Mouse (Mus musculus) CH12.LX (cell line): ENCODE measurements around the gene Tnfsf13.

Experiments used
- CHD2 ChIP-seq: IDR thresholded peaks from 2 replicates; pipeline ENCODE4 v1.6.1; 2011; ENCODE audit warnings: low read length, improper control_type of control experiment
- CTCF ChIP-seq, 2 experiments: IDR thresholded peaks in 1 of 2; conservative IDR thresholded peaks in 1 of 2; 2 replicates each; pipeline ENCODE4 v1.5.1; 2011 to 2012; ENCODE audit warnings: low read depth in 2 of 2, low read length in 2 of 2, improper control_type of control experiment in 1 of 2, inconsistent platforms in 1 of 2, mild to moderate bottlenecking in 1 of 2, moderate library complexity in 1 of 2
- ELF1 ChIP-seq: IDR thresholded peaks from 2 replicates; pipeline ENCODE4 v1.6.1; 2014; ENCODE audit warnings: low read depth, mild to moderate bottlenecking, inconsistent platforms, low read length, improper control_type of control experiment
- ETS1 ChIP-seq: conservative IDR thresholded peaks from 2 replicates; pipeline ENCODE4 v1.6.1; 2012; ENCODE audit warnings: low read depth, mild to moderate bottlenecking, inconsistent platforms, low read length, improper control_type of control experiment, moderate library complexity
- NRF1 ChIP-seq: IDR thresholded peaks from 2 replicates; pipeline ENCODE4 v1.6.1; 2014; ENCODE audit warnings: low read depth, mild to moderate bottlenecking, inconsistent platforms, low read length, improper control_type of control experiment, moderate library complexity
- POLR2A ChIP-seq: IDR thresholded peaks from 2 replicates; pipeline ENCODE4 v1.6.1; 2011; ENCODE audit warnings: low read depth, mild to moderate bottlenecking, improper control_type of control experiment, low read length
- POLR2AphosphoS2 ChIP-seq: IDR thresholded peaks from 2 replicates; pipeline ENCODE4 v1.6.1; 2011; ENCODE audit warnings: low read depth, low read length, improper control_type of control experiment
- RCOR1 ChIP-seq: conservative IDR thresholded peaks from 2 replicates; pipeline ENCODE4 v1.6.1; 2012; ENCODE audit warnings: low read depth, mild to moderate bottlenecking, inconsistent platforms, low read length, improper control_type of control experiment

GRCm38 (mm10) chr11:69719423-69719822, 33.8 kb upstream of the Tnfsf13 start:
- TF ChIP-seq ELF1, result no peak
- TF ChIP-seq CTCF (conservative IDR thresholded peaks at IDR 0.05 in 1 of 2, IDR thresholded peaks at IDR 0.05 in 1 of 2; ENCODE audit: low read depth in 2 of 2, low read length in 2 of 2), result peak in 1 of 2 experiments; percentile 49; a peak in 2 of 4 replicates
- TF ChIP-seq CHD2, result no peak
- no peak for TF ChIP-seq POLR2A
- no peak for TF ChIP-seq ETS1
- TF ChIP-seq NRF1, result no peak
- TF ChIP-seq RCOR1, result no peak
- no peak for TF ChIP-seq POLR2AphosphoS2
